Mouse (Mus musculus) liver, adult 2 months (tissue): Measurements from ENCODE around the gene Pde8b. TPM values are rescaled to one million over a fixed set of nuclear protein-coding genes. Genes with fewer than 3 reads are reported as not detected.

Source experiments
- DNase-seq: peaks from one replicate; pipeline ENCODE4 v3.0.0-alpha.2; 2011; ENCODE audit warnings: low read depth, low spot score; ENCODE audit errors: extremely low read depth
- H3K27ac ChIP-seq: fragments of 200-500 bp; replicated peaks from 2 replicates; pipeline ENCODE4 v1.5.1; 2012; ENCODE audit warnings: low read depth, mild to moderate bottlenecking, control low read depth, inconsistent platforms, low read length; ENCODE audit not compliant: insufficient read depth
- H3K27me3 ChIP-seq: fragments of 200-500 bp; 2 replicates; pipeline ENCODE4 v1.6.1; 2012; ENCODE audit warnings: mild to moderate bottlenecking, moderate library complexity, low read length, inconsistent platforms; ENCODE audit not compliant: control insufficient read depth, insufficient read depth
- H3K36me3 ChIP-seq: fragments of 200-500 bp; 2 replicates; pipeline ENCODE4 v1.6.1; 2012; ENCODE audit warnings: low read length, inconsistent platforms; ENCODE audit not compliant: control insufficient read depth, insufficient read depth
- H3K4me1 ChIP-seq: fragments of 200-500 bp; 2 replicates; pipeline ENCODE4 v1.6.1; 2011; ENCODE audit warnings: low read length; ENCODE audit not compliant: control insufficient read depth, insufficient read depth
- H3K4me3 ChIP-seq: fragments of 200-500 bp; 2 replicates; pipeline ENCODE4 v1.5.1; 2011; ENCODE audit warnings: low read depth, mild to moderate bottlenecking, control low read depth, low read length, moderate library complexity; ENCODE audit not compliant: insufficient read depth
- H3K79me2 ChIP-seq: fragments of 200-500 bp; 2 replicates; pipeline ENCODE4 v1.6.1; 2012; ENCODE audit warnings: inconsistent platforms, mild to moderate bottlenecking, low read length, moderate library complexity; ENCODE audit not compliant: control insufficient read depth, insufficient read depth
- H3K9ac ChIP-seq: fragments of 200-500 bp; 2 replicates; pipeline ENCODE4 v1.6.1; 2012; ENCODE audit warnings: low read depth, mild to moderate bottlenecking, control low read depth, inconsistent platforms, low read length
- CTCF ChIP-seq: fragments of 200-500 bp; IDR thresholded peaks from 2 replicates; pipeline ENCODE4 v1.5.1; 2011; ENCODE audit warnings: low read depth, low read length, control low read depth
- POLR2A ChIP-seq: fragments of 200-500 bp; IDR thresholded peaks from 2 replicates; pipeline ENCODE4 v1.6.1; 2011; ENCODE audit warnings: low read length, control low read depth; ENCODE audit not compliant: insufficient read depth; ENCODE audit errors: extremely low read depth
- WGBS: fragments of 180-500 bp; shearing (Covaris S2); methylation state at CpG from one replicate; pipeline ENCODE4 v1.1.7; 2018; 5-methylcytosine and 5-hydroxymethylcytosine counted together
- polyA plus RNA-seq: library from polyadenylated mRNA; depleted of rRNA; stranded (reverse); fragments of >200 nt; gene quantifications from 2 replicates; pipeline ENCODE4 v1.2.3, GENCODE M21; 2012; rRNA removed
- total RNA-seq: library from RNA; depleted of rRNA; stranded (reverse); fragments of >200 nt; gene quantifications from 2 replicates; pipeline ENCODE4 v1.2.3, GENCODE M21; 2014; rRNA removed

Pde8b gene
- total RNA-seq (1.4 and 3.7 TPM in 2 replicates), polyA plus RNA-seq (0.50 and 1.5 TPM in 2 replicates)

GRCm38 (mm10) chr13:95249511-95250456 lies at the start of gene Pde8b:
Gene Pde8b (minus strand): TSS chr13:95250336.
- Histone ChIP-seq H3K4me1 (no peaks in the 10 kb centered on the region), H3K4me3 (peak within 1 kb of the TSS; percentile 24; the same call in 1 of the 2 replicates), H3K27ac (no peak within 1 kb of the TSS), H3K79me2 (no peaks in the 10 kb centered on the region), H3K36me3 (no peaks in the 10 kb centered on the region), H3K9ac (no peak within 1 kb of the TSS), H3K27me3 (0 out of 2 replicates have a peak, but pooled peaks cover 3% of the 10 kb centered on the region)
- no peak for DNase-seq
- WGBS: 4% methylated on average over 37 of the region's 37 CpGs
- TF ChIP-seq POLR2A (no peak), CTCF (peak; percentile 61)

DNA sequence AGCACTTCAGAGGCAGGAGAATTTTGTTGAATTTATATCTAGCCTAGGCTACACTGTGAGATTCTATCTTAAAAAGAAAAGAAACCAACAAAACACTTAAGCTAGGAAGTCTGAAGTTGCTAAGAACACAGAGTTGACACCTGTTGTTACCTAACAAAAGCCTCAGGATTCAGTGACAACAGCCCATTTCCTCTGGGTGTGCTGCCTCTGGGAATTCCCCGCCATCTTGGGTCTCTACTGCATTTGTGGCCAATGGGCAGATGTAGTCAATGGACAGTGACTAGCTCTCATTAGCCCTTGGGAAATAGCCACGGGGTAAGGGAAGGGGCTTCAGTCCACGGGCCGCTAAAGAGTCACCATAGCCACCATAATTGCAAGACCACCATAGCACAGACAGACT lies 41.8 kb upstream of the Pde8b start:
- no peaks in the 10 kb centered on the region for H3K36me3 ChIP-seq
- WGBS: 93% methylated on average over 4 of the region's 4 CpGs
- no peak overlapping the region for H3K4me3 ChIP-seq
- TF ChIP-seq POLR2A (no peak), CTCF (no peak)
- no peak overlapping the region for H3K27ac ChIP-seq
- H3K27me3 ChIP-seq: no peaks in the 10 kb centered on the region
- no peak overlapping the region for H3K9ac ChIP-seq
- H3K4me1 ChIP-seq: no peaks in the 10 kb centered on the region
- no peak for DNase-seq
- no peaks in the 10 kb centered on the region for H3K79me2 ChIP-seq

- Histone ChIP-seq H3K36me3 (no peaks in the 10 kb centered on the region), H3K4me1 (no peaks in the 10 kb centered on the region), H3K27ac (no peak overlapping the region), H3K4me3 (no peak overlapping the region), H3K79me2 (no peaks in the 10 kb centered on the region), H3K27me3 (no peaks in the 10 kb centered on the region), H3K9ac (no peak overlapping the region)
- WGBS: 48% methylated on average over 7 of the region's 7 CpGs
- no peak for TF ChIP-seq CTCF
- TF ChIP-seq POLR2A: no peak
- peak; percentile 2 for DNase-seq
These were observed 37.9 kb upstream of the Pde8b start for GRCm38 (mm10) chr13:95288027-95288426.

- 4% methylated on average over 7 of the region's 7 CpGs for WGBS
- Histone ChIP-seq H3K4me1 (no peaks in the 10 kb centered on the region), H3K27me3 (no peaks in the 10 kb centered on the region), H3K9ac (no peak overlapping the region), H3K36me3 (no peaks in the 10 kb centered on the region), H3K79me2 (no peaks in the 10 kb centered on the region), H3K4me3 (no peak overlapping the region), H3K27ac (no peak overlapping the region)
- TF ChIP-seq POLR2A (no peak), CTCF (peak; percentile 81)
- DNase-seq: peak; percentile 29
These were observed 36.9 kb upstream of the Pde8b start for GRCm38 (mm10) chr13:95286989-95287388.

- no peak for TF ChIP-seq POLR2A
- no peak for TF ChIP-seq CTCF
- Histone ChIP-seq H3K9ac (no peak overlapping the region), H3K27me3 (no peaks in the 10 kb centered on the region), H3K27ac (no peak overlapping the region), H3K4me1 (no peaks in the 10 kb centered on the region; the same call in 1 of the 2 replicates), H3K79me2 (no peaks in the 10 kb centered on the region), H3K36me3 (no peaks in the 10 kb centered on the region), H3K4me3 (no peak overlapping the region)
- 50% methylated on average over 6 of the region's 7 CpGs for WGBS
- peak; percentile 15 for DNase-seq
These were observed 31.9 kb upstream of the Pde8b start for GRCm38 (mm10) chr13:95281740-95282673.
